Mouse (Mus musculus) C2C12 (cell line): ENCODE data around the gene Cept1.

Source experiments
- CEBPB ChIP-seq: IDR thresholded peaks from one replicate; pipeline ENCODE4 v1.6.1; 2011; ENCODE audit warnings: low read depth, mild to moderate bottlenecking, control low read depth, moderate library complexity
- CTCF ChIP-seq: IDR thresholded peaks from one replicate; pipeline ENCODE4 v1.5.1; 2011; ENCODE audit not compliant: control insufficient read depth, insufficient read depth, insufficient read length
- FOSL1 ChIP-seq: IDR thresholded peaks from one replicate; pipeline ENCODE4 v1.8.0; 2011; ENCODE audit warnings: mild to moderate bottlenecking, low read length; ENCODE audit not compliant: poor library complexity, insufficient read depth, severe bottlenecking
- MAX ChIP-seq: IDR thresholded peaks from one replicate; pipeline ENCODE4 v1.6.1; 2011; ENCODE audit warnings: mild to moderate bottlenecking, control low read depth
- MYOD1 ChIP-seq: IDR thresholded peaks from one replicate; pipeline ENCODE4 v1.6.1; 2011; ENCODE audit warnings: low read depth; ENCODE audit not compliant: control insufficient read depth, insufficient read length
- MYOG ChIP-seq: IDR thresholded peaks from one replicate; pipeline ENCODE4 v1.6.1; 2011; ENCODE audit not compliant: control insufficient read depth, insufficient read length; ENCODE audit errors: extremely low read depth
- USF1 ChIP-seq: IDR thresholded peaks from one replicate; pipeline ENCODE4 v1.6.1; 2011; ENCODE audit warnings: low read depth, mild to moderate bottlenecking, control low read depth, moderate library complexity

DNA sequence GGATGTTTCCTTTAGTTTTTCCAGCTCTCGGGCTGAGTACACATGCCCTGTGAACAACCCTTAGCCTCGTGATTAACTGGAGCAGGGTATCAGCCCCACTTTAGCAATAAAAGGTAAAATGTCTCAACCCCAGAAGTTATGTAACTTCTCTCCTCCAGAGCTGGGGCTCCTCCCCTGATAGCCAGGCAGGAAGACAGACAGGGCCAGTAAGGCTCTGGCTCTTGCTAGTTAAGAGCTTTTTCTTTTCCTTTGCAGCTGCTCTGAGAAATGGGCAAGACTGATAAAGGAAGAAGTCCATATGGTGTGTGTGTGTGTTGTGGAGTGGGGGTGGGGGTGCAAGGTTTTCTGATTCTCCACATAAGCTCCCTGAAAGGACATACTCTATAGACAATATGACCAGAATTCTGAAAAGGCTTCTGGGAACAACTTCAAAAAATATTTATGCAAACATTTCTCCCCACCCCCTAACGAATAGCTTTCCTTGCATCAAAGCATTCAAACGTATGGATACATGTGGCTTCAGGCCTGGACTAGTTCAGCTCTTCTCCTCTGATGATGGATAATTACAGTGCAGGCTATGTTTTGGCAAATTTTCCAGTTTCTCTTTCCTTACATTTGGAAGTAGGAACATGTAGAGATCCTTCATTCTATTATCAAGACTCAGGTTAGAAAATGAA lies 51.4 kb downstream of the Cept1 start:
- TF ChIP-seq CTCF: no peak
- no peak for TF ChIP-seq USF1
- no peak for TF ChIP-seq MAX
- no peak for TF ChIP-seq MYOG
- TF ChIP-seq MYOD1: no peak
- TF ChIP-seq CEBPB: no peak
- no peak for TF ChIP-seq FOSL1
